Mouse (Mus musculus) liver, embryonic 15.5 days (tissue): ENCODE measurements at regions not wholly inside any gene's neighbourhood (a gene's known extent, or its start where the extent isn't known, plus 50 kb on each side); places are given as distances from the start of the nearest gene placed in this dataset.

Experiments
- ATAC-seq: fragments of 200-750 bp; cut with Nextera tagmentation; 2 replicates; pipeline ENCODE4 v1.8.0; 2017; ENCODE audit warnings: moderate number of reproducible peaks, mild to moderate bottlenecking, moderate library complexity; ENCODE audit not compliant: insufficient read depth
- H3K27ac ChIP-seq: fragments of 300-500 bp; sonication (generic); replicated peaks from 2 replicates; pipeline ENCODE4 v1.5.1; 2015; ENCODE audit warnings: mild to moderate bottlenecking, inconsistent platforms
- H3K27me3 ChIP-seq: fragments of 300-500 bp; sonication (generic); 2 replicates; pipeline ENCODE4 v1.6.1; 2015; ENCODE audit warnings: mild to moderate bottlenecking, inconsistent platforms
- H3K36me3 ChIP-seq: fragments of 300-500 bp; sonication (generic); replicated peaks from 2 replicates; pipeline ENCODE4 v1.6.1; 2015; ENCODE audit warnings: moderate library complexity, mild to moderate bottlenecking, inconsistent platforms
- H3K4me1 ChIP-seq: fragments of 300-500 bp; sonication (generic); replicated peaks from 2 replicates; pipeline ENCODE4 v1.6.1; 2015; ENCODE audit warnings: inconsistent platforms
- H3K4me2 ChIP-seq: fragments of 300-500 bp; sonication (generic); 2 replicates; pipeline ENCODE4 v1.6.1; 2015; ENCODE audit warnings: moderate library complexity, mild to moderate bottlenecking, inconsistent platforms
- H3K4me3 ChIP-seq: fragments of 300-500 bp; sonication (generic); replicated peaks from 2 replicates; pipeline ENCODE4 v1.5.1; 2015; ENCODE audit warnings: mild to moderate bottlenecking, inconsistent platforms
- H3K9ac ChIP-seq: fragments of 300-500 bp; sonication (generic); 2 replicates; pipeline ENCODE4 v1.6.1; 2015; ENCODE audit warnings: moderate library complexity, mild to moderate bottlenecking, inconsistent platforms
- H3K9me3 ChIP-seq: fragments of 300-500 bp; sonication (generic); replicated peaks from 2 replicates; pipeline ENCODE4 v1.6.1; 2016; ENCODE audit warnings: inconsistent platforms
- WGBS: fragments of 180-500 bp; shearing (Covaris S2); methylation state at CpG from one replicate; pipeline ENCODE4 v1.1.7; 2015; ENCODE audit warnings: mixed read lengths; ENCODE audit not compliant: insufficient replicate concordance; 5-methylcytosine and 5-hydroxymethylcytosine counted together

DNA sequence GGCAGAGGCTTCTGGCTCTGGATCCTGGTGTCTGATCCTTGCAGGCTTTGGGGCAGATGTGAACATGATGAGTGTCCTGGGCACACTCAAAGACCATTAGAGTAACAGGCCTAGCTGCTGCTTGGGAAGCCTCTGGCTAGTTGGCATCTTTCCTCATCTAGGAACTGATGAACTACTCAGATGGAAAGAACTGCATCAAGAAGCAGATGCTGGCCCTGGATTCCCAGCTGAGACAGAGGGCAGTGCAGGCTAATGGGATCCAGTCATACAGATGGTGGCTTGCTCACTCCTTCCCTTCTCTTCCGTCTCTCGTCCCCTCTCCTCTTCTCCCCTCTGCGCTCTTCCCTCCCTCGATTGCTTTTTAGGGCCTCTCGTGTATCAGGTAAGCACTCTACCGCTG, 219.8 kb upstream of the Gm4791 start:
- no peak overlapping the region for H3K4me2 ChIP-seq
- no peaks in the 10 kb centered on the region for H3K27me3 ChIP-seq
- 71% methylated on average over 6 of the region's 6 CpGs for WGBS
- ATAC-seq: no peak
- H3K9me3 ChIP-seq: no peaks in the 10 kb centered on the region
- no peaks in the 10 kb centered on the region for H3K36me3 ChIP-seq
- no peak overlapping the region for H3K27ac ChIP-seq
- no peak overlapping the region for H3K9ac ChIP-seq
- no peaks in the 10 kb centered on the region for H3K4me1 ChIP-seq
- no peak overlapping the region for H3K4me3 ChIP-seq

DNA sequence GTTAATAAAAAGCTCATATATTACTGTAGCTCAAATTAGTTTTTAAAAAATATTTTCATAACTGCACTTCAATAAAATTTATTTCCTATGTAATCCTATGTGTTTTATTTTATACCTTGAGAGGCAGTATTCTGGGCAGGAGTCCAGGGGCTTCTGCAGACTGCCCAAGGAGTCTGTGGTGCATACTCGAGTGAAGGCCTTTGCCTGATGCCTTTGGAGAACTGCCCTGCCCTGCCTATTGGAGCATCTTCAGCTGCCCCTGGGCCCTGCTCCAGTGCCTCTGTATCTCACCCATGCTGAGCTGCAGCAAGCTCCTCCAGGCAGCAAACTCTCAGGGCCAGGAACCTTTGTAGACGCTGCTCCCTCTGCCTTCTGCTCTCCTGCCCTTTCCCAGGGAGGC, 223.7 kb upstream of the Gm4791 start:
- WGBS: 47% methylated on average over 2 of the region's 2 CpGs
- ATAC-seq: no peak
- no peaks in the 10 kb centered on the region for H3K4me1 ChIP-seq

DNA sequence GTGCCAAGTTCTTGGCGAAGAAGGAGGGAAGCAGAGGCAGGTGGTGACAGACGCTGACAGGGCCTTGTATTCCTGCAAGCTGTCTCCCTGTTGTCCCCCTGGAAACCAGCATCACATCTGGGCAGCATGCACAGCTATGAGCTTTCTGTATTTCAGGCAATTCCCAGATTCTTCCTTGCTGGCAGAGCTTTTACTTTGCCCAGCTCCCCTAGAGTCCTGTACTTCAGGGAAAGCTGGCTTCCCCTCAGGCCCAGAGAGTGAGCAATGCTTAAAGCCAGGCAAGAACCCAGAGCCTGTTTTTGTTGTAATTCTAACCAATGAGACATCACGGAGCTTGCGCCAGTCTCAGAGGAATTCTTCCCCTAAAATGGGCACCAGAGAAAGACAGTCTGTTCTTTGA, 238.3 kb upstream of the Gm4791 start:
- no peaks in the 10 kb centered on the region for H3K27me3 ChIP-seq
- no peaks in the 10 kb centered on the region for H3K36me3 ChIP-seq
- 58% methylated on average over 4 of the region's 4 CpGs for whole genome bisulfite sequencing
- no peak overlapping the region for H3K4me2 ChIP-seq
- no peaks in the 10 kb centered on the region for H3K9me3 ChIP-seq
- H3K9ac ChIP-seq: no peak overlapping the region
- H3K27ac ChIP-seq: no peak overlapping the region
- no peaks in the 10 kb centered on the region for H3K4me1 ChIP-seq
- ATAC-seq: no peak
- no peak overlapping the region for H3K4me3 ChIP-seq

More for the DNA sequence above, 223.7 kb upstream of the Gm4791 start:
- H3K4me2 ChIP-seq: no peak overlapping the region
- no peaks in the 10 kb centered on the region for H3K27me3 ChIP-seq
- no peak overlapping the region for H3K9ac ChIP-seq
- no peaks in the 10 kb centered on the region for H3K9me3 ChIP-seq
- H3K27ac ChIP-seq: no peak overlapping the region
- no peaks in the 10 kb centered on the region for H3K36me3 ChIP-seq
- no peak overlapping the region for H3K4me3 ChIP-seq

DNA sequence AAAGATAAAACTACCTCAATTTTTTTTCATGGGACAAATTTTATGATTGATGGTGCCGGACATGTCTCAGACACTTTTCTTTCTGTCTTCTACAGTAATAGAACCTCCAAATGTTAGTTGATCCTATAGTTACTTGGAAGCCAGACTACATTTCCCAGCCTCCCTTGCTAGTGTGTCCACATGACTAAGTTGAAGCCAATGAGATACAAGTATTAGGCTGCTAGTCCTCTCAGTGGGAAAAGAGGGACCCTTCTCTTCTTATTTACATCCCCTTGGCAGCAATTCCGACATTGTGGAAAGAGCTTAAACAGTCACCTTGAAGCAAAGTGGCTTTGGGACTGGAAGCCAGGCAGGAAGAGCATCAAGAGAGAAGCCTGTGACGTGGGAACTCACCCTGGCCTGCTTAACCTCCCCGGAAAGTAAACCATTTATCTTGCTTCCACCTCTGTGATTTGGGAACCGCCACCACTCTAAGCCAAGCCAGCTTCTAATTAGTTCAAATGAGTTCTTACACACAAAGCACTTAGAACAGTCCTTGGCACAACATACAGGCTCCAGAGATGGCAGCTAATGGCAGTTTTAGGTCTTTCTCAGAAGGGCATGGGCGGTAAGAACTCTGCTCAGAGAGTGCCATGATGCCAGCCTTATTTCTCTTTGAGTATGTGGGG, 241.4 kb upstream of the Gm4791 start:
- H3K9me3 ChIP-seq: no peaks in the 10 kb centered on the region
- H3K27ac ChIP-seq: no peak overlapping the region
- H3K36me3 ChIP-seq: no peaks in the 10 kb centered on the region
- H3K4me2 ChIP-seq: no peak overlapping the region
- H3K9ac ChIP-seq: no peak overlapping the region
- no peak overlapping the region for H3K4me3 ChIP-seq
- H3K27me3 ChIP-seq: no peaks in the 10 kb centered on the region
- WGBS: 51% methylated on average over 6 of the region's 6 CpGs
- ATAC-seq: no peak
- H3K4me1 ChIP-seq: no peaks in the 10 kb centered on the region

DNA sequence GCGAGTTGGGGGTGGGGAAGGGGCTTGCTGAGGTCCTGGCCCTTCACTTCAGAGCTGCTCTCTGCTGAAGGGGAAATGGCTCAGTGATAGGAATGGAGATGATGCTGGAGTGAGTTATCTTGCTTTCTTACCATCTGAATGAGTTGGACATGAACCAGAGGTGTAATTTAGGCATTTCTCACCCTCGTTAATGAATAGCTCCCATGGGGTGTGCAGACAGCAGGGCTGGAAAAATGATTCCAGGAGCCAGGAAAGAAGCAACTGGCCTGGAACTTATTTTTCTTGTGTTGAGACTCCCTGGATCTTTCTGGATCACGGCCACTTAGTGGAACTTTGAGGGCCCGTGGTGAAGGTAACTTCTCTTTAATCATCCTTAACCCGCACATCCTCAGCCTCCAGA, 246.6 kb upstream of the Gm4791 start:
- Histone ChIP-seq H3K27me3 (no peaks in the 10 kb centered on the region), H3K9ac (no peak overlapping the region), H3K27ac (no peak overlapping the region), H3K36me3 (no peaks in the 10 kb centered on the region), H3K9me3 (no peaks in the 10 kb centered on the region), H3K4me3 (no peak overlapping the region), H3K4me2 (no peak overlapping the region), H3K4me1 (no peaks in the 10 kb centered on the region)
- no peak for ATAC-seq
- 45% methylated on average over 5 of the region's 5 CpGs for WGBS

DNA sequence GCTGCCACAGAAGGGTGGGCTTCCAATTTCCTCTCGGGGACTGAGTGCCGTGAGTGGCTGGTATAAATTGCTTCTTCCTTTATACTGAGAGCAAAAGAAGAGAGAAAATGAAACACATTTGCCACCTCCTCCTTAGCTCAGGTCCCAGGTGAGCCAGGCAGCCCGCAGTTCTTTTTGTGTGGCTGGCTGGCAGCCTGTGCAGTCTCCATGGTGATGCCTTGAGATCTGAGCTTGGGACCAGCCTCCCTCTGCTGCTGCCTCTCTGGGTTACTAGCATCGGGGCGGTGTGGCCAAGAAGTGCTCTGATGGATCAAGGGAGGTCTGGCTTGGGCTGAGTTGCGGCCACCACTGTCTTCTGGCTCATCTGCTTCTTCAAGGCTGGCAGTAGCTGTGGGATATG, 249.1 kb upstream of the Gm4791 start:
- H3K4me2 ChIP-seq: no peak overlapping the region
- H3K9me3 ChIP-seq: no peaks in the 10 kb centered on the region
- no peaks in the 10 kb centered on the region for H3K36me3 ChIP-seq
- no peak overlapping the region for H3K9ac ChIP-seq
- ATAC-seq: no peak
- no peaks in the 10 kb centered on the region for H3K27me3 ChIP-seq
- H3K4me1 ChIP-seq: no peaks in the 10 kb centered on the region
- 61% methylated on average over 6 of the region's 6 CpGs for WGBS
- no peak overlapping the region for H3K4me3 ChIP-seq
- H3K27ac ChIP-seq: no peak overlapping the region

DNA sequence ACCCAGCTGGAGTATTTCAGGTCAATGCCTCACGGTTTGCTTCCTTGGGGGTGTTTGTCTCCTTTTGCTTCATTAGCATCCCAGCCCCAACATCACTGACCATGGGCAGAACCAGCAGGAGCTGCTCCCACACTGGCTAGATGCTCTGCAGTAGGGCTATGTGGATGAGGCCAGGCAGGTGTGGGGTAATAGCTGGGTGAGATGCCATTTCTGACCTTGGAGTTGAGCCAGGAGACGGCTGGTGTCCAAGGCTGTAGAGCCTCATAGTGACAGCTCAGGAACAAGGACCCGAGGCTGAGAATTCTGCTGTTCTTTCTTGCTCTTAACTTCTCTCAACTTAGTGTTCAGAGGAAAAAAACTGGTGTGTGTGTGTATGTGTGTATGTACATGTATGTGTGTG, 252.3 kb upstream of the Gm4791 start:
- H3K27me3 ChIP-seq: no peaks in the 10 kb centered on the region
- H3K4me2 ChIP-seq: no peak overlapping the region
- no peaks in the 10 kb centered on the region for H3K4me1 ChIP-seq
- ATAC-seq: no peak
- no peaks in the 10 kb centered on the region for H3K9me3 ChIP-seq
- WGBS: 60% methylated on average over 3 of the region's 3 CpGs
- no peak overlapping the region for H3K9ac ChIP-seq
- H3K4me3 ChIP-seq: no peak overlapping the region
- H3K27ac ChIP-seq: no peak overlapping the region
- H3K36me3 ChIP-seq: no peaks in the 10 kb centered on the region

DNA sequence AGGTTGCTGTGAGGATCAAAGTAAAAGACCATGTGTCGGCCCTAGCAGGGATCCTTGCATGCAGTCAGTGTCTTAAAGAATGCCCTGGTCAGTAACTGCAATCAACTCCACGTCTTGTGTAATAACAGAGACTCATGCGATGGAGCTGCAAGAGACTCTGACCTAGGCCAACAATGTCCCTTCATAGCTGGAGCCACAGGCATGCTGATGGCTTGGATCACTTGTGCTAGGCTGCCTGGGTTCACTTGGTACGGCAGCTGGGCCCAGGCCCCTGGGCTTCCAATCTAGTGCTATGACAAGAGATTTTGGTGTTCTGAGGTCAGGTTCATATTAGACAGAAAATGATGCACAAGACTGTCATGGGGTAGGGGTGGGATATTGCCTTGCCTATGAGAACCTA, 258.0 kb upstream of the Gm4791 start:
- WGBS: 72% methylated on average over 4 of the region's 4 CpGs
- H3K9me3 ChIP-seq: no peaks in the 10 kb centered on the region
- no peak overlapping the region for H3K9ac ChIP-seq
- no peaks in the 10 kb centered on the region for H3K4me1 ChIP-seq
- H3K4me2 ChIP-seq: no peak overlapping the region
- H3K27ac ChIP-seq: no peak overlapping the region
- no peaks in the 10 kb centered on the region for H3K27me3 ChIP-seq
- ATAC-seq: no peak
- no peak overlapping the region for H3K4me3 ChIP-seq
- H3K36me3 ChIP-seq: no peaks in the 10 kb centered on the region

DNA sequence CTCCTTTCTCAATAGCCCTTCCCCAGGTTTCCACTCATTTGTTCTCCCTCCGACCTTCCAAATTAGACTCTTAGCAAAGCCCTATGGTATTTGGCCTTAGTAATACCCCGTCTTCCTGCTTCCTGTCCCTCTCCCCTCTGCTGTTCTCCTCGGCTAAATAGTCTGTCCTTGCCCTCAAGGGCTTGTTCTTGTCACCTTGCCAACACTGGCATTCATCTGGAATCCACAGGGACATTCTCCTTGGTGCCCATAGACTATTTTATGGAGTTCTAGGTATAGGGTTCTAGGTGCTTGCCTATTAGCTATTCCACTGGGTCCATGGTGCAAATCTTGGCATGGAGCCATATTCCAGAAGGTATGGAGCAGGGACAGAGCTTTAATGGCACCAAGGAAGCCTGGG, 259.2 kb upstream of the Gm4791 start:
- no peak overlapping the region for H3K4me3 ChIP-seq
- H3K27me3 ChIP-seq: no peaks in the 10 kb centered on the region
- H3K36me3 ChIP-seq: no peaks in the 10 kb centered on the region
- no peaks in the 10 kb centered on the region for H3K9me3 ChIP-seq
- H3K4me1 ChIP-seq: no peaks in the 10 kb centered on the region
- H3K4me2 ChIP-seq: no peak overlapping the region
- H3K27ac ChIP-seq: no peak overlapping the region
- H3K9ac ChIP-seq: no peak overlapping the region
- ATAC-seq: no peak
- WGBS: 23% methylated on average over 3 of the region's 3 CpGs

DNA sequence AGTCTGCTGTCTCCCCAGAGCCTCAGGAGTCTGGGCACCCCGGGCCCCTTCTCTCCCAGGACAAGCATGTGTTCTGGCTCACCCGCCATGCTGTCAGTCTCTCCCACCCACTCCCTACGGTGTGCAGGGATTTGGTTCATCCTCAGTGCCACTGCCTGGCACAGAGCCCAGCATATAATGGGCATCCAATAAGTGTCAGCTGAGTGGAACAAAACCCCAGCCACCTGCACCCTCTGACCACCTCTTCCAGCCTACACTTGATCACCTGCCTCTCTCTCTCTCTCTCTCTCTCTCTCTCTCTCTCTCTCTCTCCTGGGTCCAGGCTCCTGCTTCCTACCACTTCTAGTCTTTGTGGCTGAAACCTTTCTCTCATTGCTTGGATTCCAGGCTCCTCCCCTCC, 259.9 kb upstream of the Gm4791 start:
- Histone ChIP-seq H3K4me2 (no peak overlapping the region), H3K4me3 (no peak overlapping the region), H3K9me3 (no peaks in the 10 kb centered on the region), H3K4me1 (no peaks in the 10 kb centered on the region), H3K36me3 (no peaks in the 10 kb centered on the region), H3K27ac (no peak overlapping the region), H3K9ac (no peak overlapping the region), H3K27me3 (no peaks in the 10 kb centered on the region)
- WGBS: 46% methylated on average over 3 of the region's 3 CpGs
- ATAC-seq: no peak

DNA sequence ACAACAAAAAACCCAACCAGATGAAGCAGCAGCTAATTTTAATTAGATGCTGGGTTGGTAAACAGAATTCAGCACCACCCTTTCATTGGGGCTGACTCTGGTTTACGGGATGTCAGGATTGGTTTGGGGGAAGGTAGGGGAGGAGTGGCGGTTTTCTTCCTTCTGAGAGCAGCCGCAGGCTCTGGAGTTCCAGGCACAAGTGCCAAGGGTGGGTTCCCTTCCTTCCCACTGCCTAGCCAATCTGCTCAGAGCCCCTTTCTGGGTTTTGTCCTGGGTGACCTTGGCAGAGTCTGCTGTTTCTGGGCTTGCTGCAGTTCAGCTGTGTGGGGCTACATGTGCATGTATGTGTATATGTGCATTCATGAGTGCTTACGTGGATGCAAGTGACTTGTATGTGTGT, 260.5 kb upstream of the Gm4791 start:
- H3K27ac ChIP-seq: no peak overlapping the region
- no peak for ATAC-seq
- no peaks in the 10 kb centered on the region for H3K27me3 ChIP-seq
- H3K9ac ChIP-seq: no peak overlapping the region
- H3K36me3 ChIP-seq: no peaks in the 10 kb centered on the region
- no peak overlapping the region for H3K4me3 ChIP-seq
- H3K9me3 ChIP-seq: no peaks in the 10 kb centered on the region
- 46% methylated on average over 4 of the region's 4 CpGs for WGBS
- H3K4me2 ChIP-seq: no peak overlapping the region
- H3K4me1 ChIP-seq: no peaks in the 10 kb centered on the region

DNA sequence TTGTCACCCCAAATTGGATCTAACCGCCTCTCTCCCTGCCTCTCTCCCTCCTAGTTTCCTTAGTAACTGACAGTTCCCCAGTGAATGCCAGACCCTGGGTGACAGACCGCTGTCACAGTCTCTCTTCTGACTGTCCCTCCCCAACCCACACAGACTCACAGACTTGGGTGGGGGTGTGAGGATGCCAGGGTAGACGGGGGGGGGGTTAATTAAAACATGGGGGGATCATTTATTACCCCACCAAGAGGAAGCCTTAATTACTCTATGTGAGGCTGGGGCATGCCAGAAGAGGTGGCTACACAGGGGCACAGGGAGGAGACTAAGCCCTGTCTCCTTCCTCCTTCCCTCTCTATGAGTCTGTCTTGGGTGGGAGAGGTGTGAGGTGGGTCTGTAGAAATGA, 261.1 kb upstream of the Gm4791 start:
- no peak overlapping the region for H3K27ac ChIP-seq
- no peak for ATAC-seq
- H3K4me3 ChIP-seq: no peak overlapping the region
- H3K36me3 ChIP-seq: no peaks in the 10 kb centered on the region
- no peak overlapping the region for H3K4me2 ChIP-seq
- no peak overlapping the region for H3K9ac ChIP-seq
- H3K27me3 ChIP-seq: no peaks in the 10 kb centered on the region
- no peaks in the 10 kb centered on the region for H3K9me3 ChIP-seq
- WGBS: 51% methylated on average over 3 of the region's 3 CpGs
- H3K4me1 ChIP-seq: no peaks in the 10 kb centered on the region
